Mouse (Mus musculus): ENCODE results near the gene Myrf.

DNA sequence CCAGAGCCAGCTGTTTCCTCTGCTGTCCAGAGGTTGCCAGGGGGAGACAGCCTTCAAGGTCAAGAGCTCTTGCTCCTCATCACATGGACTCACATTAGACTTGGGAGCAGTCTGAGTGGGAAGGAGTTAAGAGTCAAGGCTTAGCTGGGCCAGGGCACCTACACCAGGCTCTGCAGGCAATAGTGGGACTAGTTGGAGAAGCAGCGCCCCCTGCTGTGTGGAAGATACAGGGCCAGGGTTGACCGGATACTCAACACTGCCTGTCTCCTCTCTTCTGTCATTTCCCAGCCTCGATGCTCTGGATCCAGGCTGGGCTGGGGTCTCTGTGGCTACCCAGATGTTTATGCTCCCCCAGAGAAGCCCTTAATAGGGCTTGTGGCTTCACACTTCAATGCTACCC is 3.6 kb upstream of the Myrf start:
- TF ChIP-seq CTCF (IDR thresholded peaks at IDR 0.05; ENCODE audit: borderline replicate concordance, insufficient read depth, low read depth, low read length), result peak; percentile 15; the same call in 1 of the 2 replicates
- no peak for TF ChIP-seq POLR2A (IDR thresholded peaks at IDR 0.05; ENCODE audit: borderline replicate concordance, insufficient read depth, low read length)

Data from cerebellum, adult 2 months (tissue).